Mouse (Mus musculus): ENCODE data around the gene Kcnk5.

Kcnk5 gene

DNA sequence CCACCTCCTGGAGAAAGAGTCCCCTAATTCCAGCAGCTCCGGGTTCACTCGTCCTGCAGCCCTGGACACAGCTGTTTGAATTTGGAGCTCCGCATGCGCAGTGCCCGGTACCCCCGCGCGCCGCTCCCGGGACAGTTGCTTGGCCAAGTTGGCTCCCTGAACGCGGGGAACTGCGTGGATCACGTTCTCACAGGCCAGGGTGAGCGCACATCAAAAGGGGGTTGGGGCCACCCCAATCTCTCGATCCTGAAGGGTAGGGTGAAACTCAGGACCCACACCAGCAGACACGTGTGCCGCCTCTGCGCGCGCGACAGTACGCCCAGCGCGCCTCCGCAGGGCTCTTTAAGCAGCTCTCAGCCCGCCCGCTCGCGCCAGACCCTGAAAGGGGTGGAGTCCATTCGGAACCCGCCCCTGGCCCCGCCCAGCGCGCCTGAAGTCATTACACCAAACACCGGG lies at the start of gene Kcnk5:
TSS of gene Kcnk5 (minus strand) at position 344 of the 456 bp plus-strand sequence.
- peak; percentile 91 for DNase-seq

DNA sequence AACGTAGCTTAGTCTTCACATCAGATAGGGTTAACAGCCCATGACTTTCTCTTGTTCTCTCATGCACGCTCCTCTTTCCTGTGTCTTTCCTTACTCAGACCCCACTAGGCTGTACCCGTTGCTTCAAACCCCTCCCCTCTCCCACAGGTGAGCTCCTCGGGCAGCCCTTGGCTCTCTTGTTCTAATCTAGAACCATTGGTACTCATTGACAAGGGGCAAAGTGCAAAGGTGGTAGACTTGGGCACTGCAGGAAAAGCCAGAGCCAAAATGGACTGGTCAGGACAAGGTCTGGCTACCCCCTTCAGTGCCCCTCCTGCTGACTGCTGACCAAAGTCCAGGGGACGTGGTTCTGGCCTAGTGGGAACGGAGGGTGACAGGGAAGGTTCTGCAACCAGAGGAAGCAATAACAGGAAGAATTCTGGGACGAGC lies 48.5 kb upstream of the Kcnk5 start:
- DNase-seq = peak; percentile 93

DNA sequence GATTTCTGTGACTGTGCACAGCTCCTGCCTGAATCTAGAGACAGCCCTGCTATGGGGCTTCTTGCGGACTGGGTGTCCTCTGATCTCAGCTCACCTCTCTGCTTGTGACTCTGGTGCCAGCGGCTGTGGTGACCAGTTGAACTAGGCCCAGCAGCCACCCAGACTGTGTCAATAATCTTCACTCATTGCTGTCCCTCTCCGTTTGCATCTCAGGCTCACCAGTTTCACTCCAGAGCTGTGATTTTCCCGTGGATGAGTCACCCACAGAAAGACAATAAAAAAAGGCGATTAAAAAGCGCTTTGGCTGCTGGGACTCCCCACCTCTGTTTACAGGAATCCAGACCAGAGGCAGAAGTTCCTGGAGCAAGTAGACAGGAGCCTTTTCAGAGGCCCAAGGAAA lies 47.8 kb upstream of the Kcnk5 start:
- no peak for DNase-seq

DNA sequence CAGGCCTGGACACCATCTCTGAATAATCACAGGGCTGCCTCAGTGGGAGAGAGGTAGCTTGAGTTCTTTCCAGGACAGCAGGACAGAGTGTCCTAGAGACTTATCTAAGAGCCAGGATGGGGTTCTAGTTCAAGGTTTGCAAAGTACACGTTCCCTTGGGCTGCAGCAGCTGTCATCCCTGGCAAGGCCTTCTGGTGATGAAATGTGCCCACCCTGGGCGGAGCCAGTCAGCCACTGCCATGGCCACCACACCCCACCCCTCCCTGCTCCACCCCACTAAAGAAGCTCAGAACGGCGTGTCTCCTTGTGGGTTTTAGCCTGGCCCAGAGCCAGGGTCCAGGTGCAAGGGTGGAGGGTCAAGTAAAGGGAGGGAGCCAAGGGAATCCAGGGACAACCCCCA lies 46.7 kb upstream of the Kcnk5 start:
- peak; percentile 88 for DNase-seq

DNA sequence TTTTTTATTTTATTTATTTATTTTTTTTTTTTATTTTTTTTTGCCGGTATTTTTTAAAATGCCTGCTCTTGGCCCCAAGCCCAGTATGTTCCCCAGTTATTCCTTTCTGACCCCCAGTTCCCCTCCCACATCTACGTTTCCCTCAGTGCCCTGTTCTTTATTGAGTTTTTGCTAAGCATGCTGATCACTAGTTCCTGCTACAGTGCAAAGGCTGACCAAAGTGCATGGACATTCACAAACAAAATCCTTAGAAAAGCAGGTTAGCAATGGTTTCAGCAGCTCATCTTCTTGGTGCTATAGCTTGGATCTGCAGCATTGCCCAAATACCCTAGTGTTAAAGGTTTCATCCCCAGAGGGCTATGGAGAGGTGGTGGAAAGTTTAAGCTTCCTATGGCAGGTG lies 45.4 kb upstream of the Kcnk5 start:
- no peak for DNase-seq

DNA sequence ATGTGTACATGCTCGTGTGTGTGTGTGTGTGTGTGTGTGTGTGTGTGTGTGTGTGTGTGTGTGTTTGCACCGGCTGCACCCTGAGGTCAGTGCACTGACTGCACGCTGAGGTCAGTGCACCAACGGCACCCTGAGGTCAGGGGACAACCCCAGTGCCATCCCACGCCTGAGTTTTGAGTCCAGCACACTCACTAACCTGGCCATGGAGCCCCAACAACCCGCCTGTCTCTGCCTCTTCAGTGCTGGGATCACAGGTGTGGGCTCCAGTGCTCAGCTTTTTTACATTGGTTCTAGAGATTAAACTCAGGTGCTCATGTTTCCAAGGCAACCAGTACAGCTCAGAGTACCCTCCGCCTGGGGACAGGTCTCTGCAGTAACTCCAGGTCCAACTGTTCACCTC lies 44.9 kb upstream of the Kcnk5 start:
- no peak for DNase-seq

DNA sequence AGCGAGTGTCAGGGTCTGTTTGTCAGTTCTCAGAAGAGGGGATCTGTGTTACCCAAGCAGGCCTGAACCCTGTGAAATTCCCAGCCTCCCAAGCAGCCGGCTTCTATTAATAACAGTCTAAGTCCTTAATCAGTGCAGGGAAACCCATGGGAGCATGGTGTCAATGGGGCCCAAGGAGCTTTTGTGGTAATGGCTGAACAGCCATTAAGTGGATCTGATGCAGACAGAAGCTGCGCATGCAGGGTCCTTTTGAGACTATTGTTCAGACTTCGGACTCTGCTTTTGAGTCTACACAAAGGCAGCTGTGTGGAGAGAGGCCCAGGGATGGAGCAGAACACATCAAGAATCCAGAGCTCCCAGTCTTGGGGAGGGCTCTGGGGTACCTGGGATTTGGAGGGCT lies 43.9 kb upstream of the Kcnk5 start:
- DNase-seq = no peak

DNA sequence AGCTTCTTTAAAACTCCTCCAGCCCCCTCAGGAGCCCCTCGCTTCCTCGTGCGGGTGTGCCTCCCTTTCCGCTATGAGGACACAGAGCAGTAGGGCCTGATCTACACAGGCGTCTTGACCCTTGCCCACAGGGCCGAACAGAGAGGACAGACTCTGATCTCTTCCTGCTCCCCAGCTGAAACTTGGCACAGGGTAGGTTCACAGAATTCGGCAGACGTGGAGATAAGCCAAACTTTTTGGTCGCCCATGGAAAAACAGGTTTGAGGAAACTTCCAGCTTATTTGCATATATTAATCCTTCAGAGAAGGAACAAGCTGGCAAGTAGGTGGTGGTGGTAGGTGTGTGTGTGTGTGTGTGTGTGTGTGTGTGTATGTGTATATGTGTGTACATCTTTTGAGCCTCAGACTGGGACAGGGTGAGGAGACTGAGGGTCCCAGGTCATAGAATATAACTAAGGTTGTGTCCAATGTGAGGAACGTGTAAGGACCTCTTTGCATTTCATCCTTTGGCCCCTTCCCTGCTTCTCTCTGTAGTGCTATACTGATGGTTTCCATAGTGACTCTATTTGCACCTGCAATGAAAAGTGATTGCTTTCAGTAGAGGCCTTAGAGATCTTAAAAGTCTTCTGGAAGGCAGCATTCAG lies 43.1 kb upstream of the Kcnk5 start:
- peak; percentile 84 for DNase-seq

DNA sequence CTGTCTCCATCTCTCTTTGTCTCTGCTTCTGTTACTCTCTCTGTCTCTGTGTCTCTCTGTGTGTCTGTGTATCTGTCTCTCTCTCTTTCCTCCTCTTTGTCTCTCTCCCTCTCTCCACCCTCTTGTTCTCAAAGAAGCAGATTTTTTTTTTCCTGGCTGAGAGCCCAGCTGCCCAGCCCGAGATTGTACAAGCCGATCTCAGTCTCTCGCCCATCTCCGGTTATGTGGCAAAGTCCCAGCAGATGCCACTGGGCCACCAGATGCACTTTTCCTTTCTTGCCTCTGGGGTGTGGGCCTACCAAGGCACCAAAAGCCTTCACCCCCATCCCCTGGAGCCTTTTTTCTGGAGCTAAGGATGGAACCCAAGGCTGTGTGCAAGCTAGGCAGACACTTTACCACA lies 42.6 kb upstream of the Kcnk5 start:
- DNase-seq = peak; percentile 69

DNA sequence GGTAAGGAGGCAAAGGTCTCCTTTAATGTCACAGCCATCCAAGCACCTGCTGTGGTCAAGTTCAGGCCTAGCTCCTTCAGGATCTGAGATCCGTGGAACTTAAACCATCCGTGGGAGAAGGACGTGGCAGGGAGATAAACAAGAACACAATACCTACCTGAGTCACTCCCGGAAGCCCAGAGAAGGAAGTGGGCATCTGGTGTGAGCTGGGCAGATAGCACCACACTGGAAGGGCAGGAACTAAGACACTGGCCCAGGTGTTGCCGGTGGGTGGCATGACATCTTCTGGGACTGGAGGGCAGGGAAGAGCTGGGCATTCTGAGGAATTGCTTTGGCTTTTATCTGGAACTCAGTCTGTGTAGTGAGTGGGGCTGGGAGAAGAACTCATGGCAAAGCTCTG lies 41.6 kb upstream of the Kcnk5 start:
- DNase-seq = no peak

DNA sequence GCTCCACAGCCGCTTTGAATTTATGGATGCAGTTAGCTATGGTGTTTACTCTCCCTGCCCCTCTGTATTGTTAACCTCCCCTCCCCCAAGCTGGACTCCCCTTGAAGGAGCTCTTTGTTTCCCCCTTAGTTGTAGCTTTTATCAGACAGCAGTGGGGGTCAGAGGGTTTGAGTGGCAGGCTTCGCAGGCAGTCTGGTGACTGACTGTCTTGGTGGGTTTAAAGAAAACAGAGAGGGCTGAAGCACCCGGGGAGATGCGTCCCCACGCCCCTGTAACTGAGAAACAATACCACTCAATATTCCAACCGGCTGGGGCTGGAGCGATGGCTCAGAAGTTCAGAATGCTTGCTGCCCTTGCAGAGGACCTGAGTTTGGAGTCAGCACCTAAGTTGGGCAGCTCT lies 39.5 kb upstream of the Kcnk5 start:
- no peak for DNase-seq

DNA sequence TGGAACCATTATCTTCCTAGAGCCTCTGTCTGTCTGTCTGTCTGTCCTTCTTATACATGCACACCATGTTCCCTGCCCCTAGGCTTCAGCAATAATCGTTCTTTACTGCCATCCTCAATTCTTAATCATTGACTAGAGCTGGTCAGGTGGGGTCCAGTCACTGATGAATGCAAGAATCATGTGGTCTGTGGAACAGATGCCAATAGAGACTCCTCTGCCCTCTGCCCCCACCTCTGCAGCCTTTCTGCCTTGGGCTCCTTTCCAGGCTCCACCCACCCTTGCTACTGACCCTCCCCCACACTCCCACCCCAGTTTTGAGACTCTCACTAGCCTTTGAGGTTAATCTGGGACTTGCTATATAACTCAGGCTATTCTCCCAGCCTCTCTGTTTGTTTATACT lies 38.2 kb upstream of the Kcnk5 start:
- DNase-seq = peak; percentile 81

DNA sequence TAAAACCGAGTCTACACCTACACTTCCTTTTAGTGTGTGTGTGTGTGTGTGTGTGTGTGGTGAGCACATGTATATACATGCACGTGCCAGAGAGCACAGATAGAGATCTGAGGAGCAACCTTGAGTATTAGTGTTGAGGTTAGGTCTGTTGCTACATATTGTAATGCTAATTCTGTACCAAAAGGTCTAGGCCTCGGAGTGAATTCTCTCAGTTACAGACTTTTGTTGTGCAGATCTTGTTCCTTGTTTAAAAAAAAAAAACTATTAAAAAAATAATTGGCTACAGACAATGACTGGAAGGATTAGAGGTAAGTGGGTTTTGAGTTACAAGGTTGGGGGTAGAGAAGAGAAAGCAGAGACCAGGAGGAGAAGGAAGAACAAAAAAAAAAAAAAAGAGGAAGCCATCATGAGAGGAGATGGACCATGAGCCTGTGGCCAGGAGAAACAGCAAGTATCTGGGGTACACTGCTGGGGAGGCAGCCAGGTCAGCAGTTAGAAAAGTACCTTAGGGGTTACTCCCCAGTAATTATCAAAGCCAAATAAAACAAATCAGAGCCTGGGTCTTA lies 35.8 kb upstream of the Kcnk5 start:
- DNase-seq = no peak

DNA sequence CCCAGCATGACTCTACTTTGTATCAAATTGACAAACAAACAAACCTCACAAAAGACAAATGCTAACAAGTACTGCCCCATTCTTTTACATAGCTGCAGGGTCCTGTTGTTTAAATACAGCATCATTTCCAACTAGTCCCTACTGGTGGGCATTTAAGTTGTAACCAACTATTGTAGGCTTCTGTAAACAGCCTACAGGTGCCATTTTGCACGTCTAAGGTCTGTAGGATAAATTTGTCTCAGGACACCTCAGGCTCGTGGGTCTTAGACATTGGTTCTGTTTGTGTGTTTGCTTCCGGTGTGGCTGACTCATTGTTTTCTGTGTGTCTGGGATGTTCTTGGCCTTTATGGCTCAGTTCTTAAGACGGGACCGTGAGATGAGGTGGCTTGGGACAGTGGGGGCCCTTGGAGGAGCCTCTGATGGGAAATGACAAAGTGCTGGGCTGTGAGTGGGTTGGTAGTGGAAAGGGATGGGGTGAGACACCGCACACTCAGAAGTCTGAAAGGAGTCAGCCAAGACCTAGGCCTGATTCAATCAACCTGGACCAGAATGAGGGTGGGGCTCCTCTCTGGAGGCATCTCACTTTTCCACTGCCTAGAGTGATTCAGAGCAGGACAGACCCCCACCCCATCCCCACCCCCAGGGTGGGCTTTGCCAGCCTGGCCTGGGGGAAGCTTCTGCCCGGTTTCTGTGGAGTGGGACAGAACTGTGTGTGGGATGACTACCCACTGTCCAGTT lies 35.1 kb upstream of the Kcnk5 start:
- DNase-seq = no peak

DNA sequence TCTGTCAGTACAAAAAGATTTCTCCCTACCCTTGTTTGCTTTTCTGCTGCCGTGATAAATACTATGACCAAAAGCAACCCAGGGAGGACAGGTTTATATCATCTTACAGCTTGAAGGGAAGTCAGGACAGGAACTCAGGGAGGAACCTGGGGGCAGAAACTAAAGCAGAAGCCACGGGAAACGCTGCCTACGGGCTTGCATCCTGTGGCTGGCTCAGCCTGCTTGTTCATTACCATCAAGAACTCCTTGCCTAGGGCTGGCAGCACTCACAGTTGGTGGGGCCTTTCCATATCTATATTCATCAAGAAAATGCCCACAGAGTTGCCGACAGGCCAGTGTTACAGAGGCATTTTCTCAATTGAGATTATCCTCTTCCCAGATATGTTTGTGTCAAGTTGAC lies 34.2 kb upstream of the Kcnk5 start:
- DNase-seq = no peak

DNA sequence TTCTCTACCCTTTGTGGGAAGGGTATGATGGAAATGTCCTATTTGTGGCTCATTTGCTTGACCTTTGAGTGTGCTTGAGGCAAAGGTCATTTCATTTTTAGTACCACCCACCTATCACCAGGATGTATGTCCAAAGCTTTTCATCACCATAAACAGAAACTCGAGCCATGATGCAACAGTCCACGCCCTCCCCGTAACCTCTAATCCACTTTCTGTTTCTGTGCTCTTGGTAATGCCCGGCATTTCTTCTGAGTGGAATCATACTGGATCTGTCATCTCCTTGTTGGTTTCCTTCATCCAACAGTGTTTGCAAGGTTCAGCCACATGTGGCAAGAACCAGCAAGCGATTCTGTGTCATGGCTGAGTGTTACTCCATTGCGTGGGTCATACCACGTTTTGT lies 32.5 kb upstream of the Kcnk5 start:
- DNase-seq = no peak

DNA sequence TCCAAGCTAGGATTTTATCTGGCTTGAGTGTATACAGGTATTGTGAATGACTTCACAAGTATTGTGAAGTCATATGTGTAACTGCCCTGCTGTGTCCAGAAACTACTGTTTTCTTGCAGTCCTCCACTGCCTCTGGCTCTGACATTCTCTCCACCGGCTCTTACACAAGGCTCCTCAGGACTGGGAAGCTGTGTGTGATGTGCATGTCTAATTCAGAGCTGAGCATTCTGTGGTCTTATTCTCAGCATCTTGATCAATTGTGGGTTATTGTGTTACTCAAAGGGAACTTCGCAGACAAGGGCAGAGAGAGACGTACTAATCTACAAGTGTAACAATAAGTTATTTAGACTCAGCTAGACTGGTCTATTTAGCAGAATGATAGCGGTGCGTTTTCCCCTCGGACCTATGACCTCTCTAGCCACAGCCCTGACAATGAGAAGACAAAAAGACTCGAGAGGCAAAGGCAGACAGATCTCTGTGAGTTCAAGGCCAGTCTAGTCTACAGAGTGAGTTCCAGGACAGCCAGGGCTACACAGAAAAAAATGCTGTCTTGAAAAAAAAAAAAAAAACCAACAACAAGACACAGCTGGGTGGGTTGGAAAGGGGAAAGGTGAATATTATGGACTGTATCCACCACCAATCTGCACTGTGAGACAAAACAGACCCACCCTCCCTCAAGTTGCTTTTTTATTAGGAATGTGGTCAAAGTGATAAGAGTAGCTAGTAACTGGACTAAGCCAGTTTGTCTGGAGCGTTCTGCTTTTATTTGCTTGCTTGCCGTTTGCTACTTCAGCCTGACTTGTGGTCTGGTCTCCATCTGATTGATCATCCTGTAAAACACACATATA lies 30.4 kb upstream of the Kcnk5 start:
- DNase-seq = no peak

DNA sequence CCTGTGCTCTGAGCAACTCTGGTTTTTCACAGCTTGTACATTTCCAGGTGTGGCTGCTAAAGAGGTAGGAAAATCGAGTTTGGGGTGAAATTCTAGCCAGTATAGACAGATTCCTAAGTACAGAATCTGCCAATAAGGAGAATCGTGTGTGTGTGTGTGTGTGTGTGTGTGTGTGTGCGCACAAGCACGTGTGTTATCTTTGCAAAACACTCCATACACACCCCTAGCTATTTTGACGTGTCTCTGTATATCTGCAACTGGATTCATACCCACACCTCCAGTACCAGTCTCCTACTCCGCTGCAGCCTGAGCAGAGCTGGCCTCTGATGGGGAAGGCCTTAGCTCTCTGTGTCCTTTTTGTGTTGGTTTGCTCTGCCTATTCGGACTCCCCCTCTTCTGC lies 28.3 kb upstream of the Kcnk5 start:
- no peak for DNase-seq

DNA sequence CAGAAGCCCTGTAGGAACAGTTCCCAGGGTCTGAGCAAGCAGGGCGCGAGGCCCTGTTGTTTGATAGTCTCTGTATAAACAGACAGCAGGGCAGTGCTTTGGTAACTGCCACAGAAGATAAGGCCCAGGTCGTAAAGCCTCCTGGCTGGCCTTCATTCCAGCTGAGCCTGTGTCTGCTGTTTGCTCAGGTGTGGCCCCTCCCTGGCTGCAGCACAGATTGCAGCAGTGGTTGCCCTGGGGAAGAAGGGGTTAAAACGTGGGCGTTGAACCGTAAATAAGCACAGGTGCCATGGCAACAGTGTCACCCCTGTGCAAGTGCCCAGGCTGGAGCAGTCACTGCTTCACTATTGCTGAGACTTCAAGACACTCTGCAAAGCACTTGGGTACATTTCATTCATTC lies 26.8 kb upstream of the Kcnk5 start:
- no peak for DNase-seq

DNA sequence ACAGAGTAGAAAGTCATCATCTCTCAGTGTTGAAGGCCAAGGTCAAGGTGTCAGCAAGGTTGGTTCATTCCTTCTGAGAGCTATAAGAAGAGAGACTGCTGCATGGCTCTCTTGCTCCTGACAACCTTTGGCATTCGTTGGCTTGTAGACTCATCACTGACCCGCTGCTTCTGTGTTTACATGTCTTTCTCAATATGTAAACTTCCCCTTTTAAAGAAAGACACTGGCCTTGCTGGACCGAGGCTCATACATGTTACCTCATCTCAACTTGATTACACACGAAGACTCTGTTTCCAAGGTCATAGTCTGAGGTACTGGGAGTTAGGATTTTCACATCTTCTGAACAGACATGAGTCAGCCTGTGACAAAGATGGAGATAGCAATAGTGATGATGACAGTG lies 24.1 kb upstream of the Kcnk5 start:
- no peak for DNase-seq

DNA sequence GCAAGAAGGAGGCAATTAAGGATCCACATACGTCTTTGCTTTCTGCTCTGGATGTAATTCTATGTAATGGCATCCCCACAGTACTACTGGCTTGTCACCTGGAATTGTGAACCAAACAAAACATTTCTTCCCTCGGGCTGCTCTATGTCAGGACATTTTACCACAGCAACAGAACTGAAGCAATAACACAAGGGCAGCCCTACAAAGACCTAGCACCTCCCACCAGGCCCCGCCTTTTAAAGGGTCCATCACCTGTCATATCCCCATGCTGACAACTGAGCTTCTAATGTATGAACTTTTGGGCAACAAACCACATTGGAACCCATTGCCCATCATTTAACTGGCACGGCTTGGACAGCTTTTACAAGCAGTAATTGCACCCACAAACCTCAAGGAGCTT lies 21.7 kb upstream of the Kcnk5 start:
- no peak for DNase-seq

DNA sequence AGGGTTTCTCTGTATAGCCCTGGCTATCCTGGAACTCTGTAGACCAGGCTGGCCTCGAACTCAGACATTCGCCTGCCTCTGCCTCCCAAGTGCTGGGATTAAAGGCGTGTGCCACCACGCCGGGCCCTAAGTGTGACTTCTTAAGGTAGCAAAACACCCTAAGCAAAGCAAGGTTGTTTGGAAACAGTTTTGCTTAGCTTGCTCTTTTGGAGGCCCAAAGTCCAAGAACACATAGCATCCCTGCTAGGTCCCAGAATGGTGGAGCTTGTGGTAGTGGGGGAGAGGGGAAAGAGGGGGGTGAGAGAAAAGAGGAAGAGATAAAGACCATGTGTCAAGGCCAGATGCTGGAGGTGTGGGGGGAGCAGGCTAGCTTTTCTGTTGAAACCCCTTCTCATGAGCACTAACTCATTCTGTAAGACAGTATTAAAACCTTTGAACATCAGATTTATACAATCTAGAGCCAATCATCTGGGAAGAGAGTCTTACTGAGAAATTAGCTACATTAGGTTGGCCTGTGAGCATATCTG lies 21.1 kb upstream of the Kcnk5 start:
- no peak for DNase-seq

DNA sequence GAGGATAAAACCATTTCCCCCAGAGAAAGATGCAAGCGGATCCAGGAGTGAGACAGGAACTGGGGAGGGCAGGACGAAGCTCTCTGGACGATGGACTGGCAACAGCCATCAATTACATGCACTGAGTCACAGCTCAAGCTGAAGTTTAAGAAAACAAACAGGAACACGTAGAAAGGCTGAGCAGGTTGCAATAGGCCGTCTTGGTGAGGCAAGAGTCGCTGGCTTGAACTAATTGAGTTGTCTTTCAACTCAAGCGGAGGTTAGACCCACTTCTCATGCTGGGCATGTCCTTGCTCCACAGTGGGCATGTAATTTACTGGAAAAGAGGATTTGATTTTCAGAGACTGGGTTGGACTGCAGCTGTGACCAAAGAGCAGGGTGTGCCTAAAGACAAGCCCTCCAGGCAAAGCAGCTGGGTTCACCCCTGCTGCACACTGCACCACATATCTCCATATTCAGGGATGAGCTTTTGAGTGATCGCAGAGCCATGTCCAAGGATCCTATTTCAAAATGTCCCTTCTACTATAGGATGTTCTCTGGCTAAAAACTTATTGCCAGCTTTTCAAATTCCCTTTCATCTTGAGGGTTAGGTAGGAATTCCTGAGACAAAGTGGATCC lies 19.6 kb upstream of the Kcnk5 start:
- DNase-seq = no peak
